Mouse (Mus musculus): ENCODE measurements at regions not wholly inside any gene's neighbourhood (a gene's known extent, or its start where the extent isn't known, plus 50 kb on each side); places are given as distances from the start of the nearest gene placed in this dataset.

DNA sequence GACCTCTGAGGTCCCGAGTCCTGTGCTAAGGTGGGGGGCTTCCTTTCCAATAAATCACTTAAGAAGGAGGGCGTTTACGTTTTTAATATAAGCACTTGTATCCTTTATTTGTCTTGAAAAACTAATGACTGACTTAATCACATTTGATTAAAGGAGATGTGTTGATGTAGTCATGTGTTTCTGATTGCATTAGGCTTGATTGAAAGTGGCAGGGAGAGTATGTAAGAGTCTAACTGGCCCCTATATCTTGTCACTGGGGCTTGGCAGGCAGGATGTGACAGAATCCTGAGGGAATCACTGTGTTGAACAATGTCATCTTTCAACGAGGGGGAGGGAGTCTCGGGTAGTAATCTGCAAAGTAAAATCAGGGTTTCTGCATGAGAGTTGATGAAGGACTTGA lies 316.7 kb downstream of the Insc start:
- no peak for TF ChIP-seq CTCF (IDR thresholded peaks at IDR 0.05; ENCODE audit: low read depth, low read length)
- no peak for TF ChIP-seq POLR2A (IDR thresholded peaks at IDR 0.05; ENCODE audit: extremely low read depth, insufficient read depth, low read length)
